Mouse (Mus musculus) G1E (cell line): Measurements from ENCODE around the gene Tpbgl.

Experiments
- CTCF ChIP-seq: IDR thresholded peaks from 2 replicates; pipeline ENCODE4 v1.5.1; 2012; ENCODE audit warnings: low read depth, low read length, inconsistent platforms, mixed read lengths
- TAL1 ChIP-seq: conservative IDR thresholded peaks from 2 replicates; pipeline ENCODE4 v1.6.1; 2012; ENCODE audit warnings: low read depth, low read length, inconsistent platforms, mixed read lengths

DNA sequence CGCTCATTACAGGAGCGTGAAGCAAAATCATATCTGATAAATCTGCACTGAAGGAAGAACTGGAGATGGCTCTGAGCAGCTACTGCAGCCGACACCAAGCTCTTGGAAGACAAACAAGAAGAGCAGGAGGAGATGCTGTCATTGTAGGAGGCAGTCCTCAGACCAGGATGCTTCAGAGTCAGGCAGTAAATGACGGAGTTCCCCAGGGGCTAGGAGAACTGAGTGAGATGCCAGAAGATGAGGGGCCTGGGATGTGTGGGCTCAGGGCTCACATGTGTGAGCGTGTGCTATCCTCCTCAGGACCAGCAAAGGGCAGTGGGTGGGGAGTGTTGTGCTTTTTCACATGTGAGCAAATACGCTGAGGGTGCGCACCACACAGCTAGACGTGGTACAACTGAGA, 46.3 kb upstream of the Tpbgl start:
- no peak for TF ChIP-seq CTCF
- TF ChIP-seq TAL1 = no peak
